Mouse (Mus musculus) lung, postnatal 0 days (tissue): ENCODE data around the gene Tbce.

ENCODE experiments used
- CTCF ChIP-seq: IDR thresholded peaks from 2 replicates; pipeline ENCODE4 v1.5.1; 2016; ENCODE audit warnings: antibody characterized with exemption, mild to moderate bottlenecking
- EP300 ChIP-seq: IDR thresholded peaks from 2 replicates; pipeline ENCODE4 v1.6.1; 2016; ENCODE audit warnings: antibody characterized with exemption, mild to moderate bottlenecking, control low read depth

GRCm38 (mm10) chr13:14044521-14044920 lies 5.1 kb upstream of the Tbce start:
- TF ChIP-seq EP300, result no peak
- no peak for TF ChIP-seq CTCF
